Mouse (Mus musculus) embryonic facial prominence, embryonic 15.5 days (tissue): ENCODE results near the gene Zfand2a. TPM values are rescaled to one million over a fixed set of nuclear protein-coding genes. Genes with fewer than 3 reads are reported as not detected.

Experiments
- ATAC-seq: fragments of 200-750 bp; cut with Nextera tagmentation; 2 replicates; pipeline ENCODE4 v1.8.0; 2017; ENCODE audit warnings: low read depth, moderate TSS enrichment; ENCODE audit not compliant: insufficient number of reproducible peaks, low FRiP score, low TSS enrichment
- H3K27ac ChIP-seq: fragments of 300-500 bp; sonication (generic); replicated peaks from 2 replicates; pipeline ENCODE4 v1.5.1; 2015; ENCODE audit warnings: mild to moderate bottlenecking, inconsistent platforms
- H3K27me3 ChIP-seq: fragments of 300-500 bp; sonication (generic); 2 replicates; pipeline ENCODE4 v1.6.1; 2015; ENCODE audit warnings: inconsistent platforms
- H3K36me3 ChIP-seq: fragments of 300-500 bp; sonication (generic); 2 replicates; pipeline ENCODE4 v1.6.1; 2015; ENCODE audit warnings: mild to moderate bottlenecking, inconsistent platforms
- H3K4me1 ChIP-seq: fragments of 300-500 bp; sonication (generic); 2 replicates; pipeline ENCODE4 v1.6.1; 2015; ENCODE audit warnings: inconsistent platforms
- H3K4me2 ChIP-seq: fragments of 300-500 bp; sonication (generic); replicated peaks from 2 replicates; pipeline ENCODE4 v1.6.1; 2015; ENCODE audit warnings: mild to moderate bottlenecking, inconsistent platforms
- H3K4me3 ChIP-seq: fragments of 300-500 bp; sonication (generic); replicated peaks from 2 replicates; pipeline ENCODE4 v1.5.1; 2015; ENCODE audit warnings: mild to moderate bottlenecking, inconsistent platforms
- H3K9ac ChIP-seq: fragments of 300-500 bp; sonication (generic); 2 replicates; pipeline ENCODE4 v1.6.1; 2015; ENCODE audit warnings: inconsistent platforms
- H3K9me3 ChIP-seq: fragments of 300-500 bp; sonication (generic); replicated peaks from 2 replicates; pipeline ENCODE4 v1.6.1; 2016; ENCODE audit warnings: inconsistent platforms
- WGBS: fragments of 180-500 bp; shearing (Covaris S2); methylation state at CpG from one replicate; pipeline ENCODE4 v1.1.7; 2015; 5-methylcytosine and 5-hydroxymethylcytosine counted together
- polyA plus RNA-seq: library from polyadenylated mRNA; unstranded; fragments of >200 nt; fragmentation: Nextera tagmentation; extraction: Ambion mirVana; gene quantifications from 2 replicates; pipeline ENCODE4 v1.2.1, GENCODE M21; 2015

The Zfand2a gene
- polyA plus RNA-seq, 1 experiment from 2014 or later: 14.6 TPM

GRCm38 (mm10) chr5:139498791-139499190 is 14.4 kb upstream of the Zfand2a start:
- H3K9me3 ChIP-seq: no peaks in the 10 kb centered on the region
- no peak for ATAC-seq
- H3K27ac ChIP-seq: no peak overlapping the region
- no peak overlapping the region for H3K4me2 ChIP-seq
- H3K4me3 ChIP-seq: no peak overlapping the region
- no peaks in the 10 kb centered on the region for H3K36me3 ChIP-seq
- H3K9ac ChIP-seq: no peak overlapping the region
- H3K27me3 ChIP-seq: 0 out of 2 replicates have a peak, but pooled peaks cover 6% of the 10 kb centered on the region
- no peaks in the 10 kb centered on the region for H3K4me1 ChIP-seq
- 68% methylated on average over 5 of the region's 5 CpGs for WGBS

GRCm38 (mm10) chr5:139496939-139497338 is 12.6 kb upstream of the Zfand2a start:
- no peak for ATAC-seq
- H3K4me3 ChIP-seq: no peak overlapping the region
- H3K9ac ChIP-seq: no peak overlapping the region
- no peak overlapping the region for H3K4me2 ChIP-seq
- H3K27ac ChIP-seq: no peak overlapping the region
- no peaks in the 10 kb centered on the region for H3K4me1 ChIP-seq
- WGBS: 50% methylated on average over 5 of the region's 5 CpGs
- no peaks in the 10 kb centered on the region for H3K36me3 ChIP-seq
- no peaks in the 10 kb centered on the region for H3K9me3 ChIP-seq
- H3K27me3 ChIP-seq: 0 out of 2 replicates have a peak, but pooled peaks cover 6% of the 10 kb centered on the region

GRCm38 (mm10) chr5:139495019-139495669 is 10.8 kb upstream of the Zfand2a start:
- H3K9ac ChIP-seq: no peak overlapping the region
- H3K9me3 ChIP-seq: no peaks in the 10 kb centered on the region
- no peaks in the 10 kb centered on the region for H3K36me3 ChIP-seq
- H3K4me1 ChIP-seq: no peaks in the 10 kb centered on the region
- no peak overlapping the region for H3K27ac ChIP-seq
- H3K4me2 ChIP-seq: 0 out of 2 replicates have a peak overlapping the region, but pooled peaks have one; percentile 0
- 0 out of 2 replicates have a peak, but pooled peaks cover 6% of the 10 kb centered on the region for H3K27me3 ChIP-seq
- WGBS: 48% methylated on average over 22 of the region's 22 CpGs
- H3K4me3 ChIP-seq: no peak overlapping the region
- ATAC-seq: no peak

GRCm38 (mm10) chr5:139493690-139494089 is 9.3 kb upstream of the Zfand2a start:
- Histone ChIP-seq H3K27ac (no peak overlapping the region), H3K4me1 (no peaks in the 10 kb centered on the region), H3K4me3 (no peak overlapping the region), H3K9ac (no peak overlapping the region), H3K36me3 (no peaks in the 10 kb centered on the region), H3K9me3 (no peaks in the 10 kb centered on the region), H3K4me2 (no peak overlapping the region), H3K27me3 (0 out of 2 replicates have a peak, but pooled peaks cover 6% of the 10 kb centered on the region)
- ATAC-seq: no peak
- 56% methylated on average over 5 of the region's 5 CpGs for WGBS

- no peak for ATAC-seq
- H3K27me3 ChIP-seq: 0 out of 2 replicates have a peak, but pooled peaks cover 6% of the 10 kb centered on the region
- 63% methylated on average over 8 of the region's 8 CpGs for WGBS
Measured at GRCm38 (mm10) chr5:139491348-139491747, 7.0 kb upstream of the Zfand2a start.

GRCm38 (mm10) chr5:139490131-139490530 is 5.8 kb upstream of the Zfand2a start:
- H3K27ac ChIP-seq: no peak overlapping the region
- 75% methylated on average over 11 of the region's 11 CpGs for WGBS
- H3K4me1 ChIP-seq: no peaks in the 10 kb centered on the region
- H3K9me3 ChIP-seq: no peaks in the 10 kb centered on the region; the same call in 1 of the 2 replicates
- H3K9ac ChIP-seq: no peak overlapping the region
- H3K36me3 ChIP-seq: no peaks in the 10 kb centered on the region
- H3K27me3 ChIP-seq: no peaks in the 10 kb centered on the region
- no peak overlapping the region for H3K4me3 ChIP-seq
- no peak for ATAC-seq
- no peak overlapping the region for H3K4me2 ChIP-seq

More at GRCm38 (mm10) chr5:139491348-139491747, 7.0 kb upstream of the Zfand2a start:
- Histone ChIP-seq H3K36me3 (no peaks in the 10 kb centered on the region), H3K9me3 (no peaks in the 10 kb centered on the region; the same call in 1 of the 2 replicates), H3K4me2 (no peak overlapping the region), H3K4me3 (no peak overlapping the region), H3K4me1 (no peaks in the 10 kb centered on the region), H3K9ac (no peak overlapping the region), H3K27ac (no peak overlapping the region)

- H3K9ac ChIP-seq: peak overlapping the region; percentile 81; the same call in 1 of the 2 replicates
- H3K36me3 ChIP-seq: peaks cover 41% of the 10 kb centered on the region
- WGBS: 60% methylated on average over 14 of the region's 14 CpGs
- H3K27ac ChIP-seq: no peak overlapping the region
- peak overlapping the region; percentile 83 for H3K4me2 ChIP-seq
- H3K4me3 ChIP-seq: peak overlapping the region; percentile 98
- no peaks in the 10 kb centered on the region for H3K27me3 ChIP-seq
- no peak for ATAC-seq
- H3K4me1 ChIP-seq: peaks cover 15% of the 10 kb centered on the region
- H3K9me3 ChIP-seq: no peaks in the 10 kb centered on the region; the same call in 1 of the 2 replicates
Measured at GRCm38 (mm10) chr5:139483171-139483848, 1.0 kb downstream of the Zfand2a start.

GRCm38 (mm10) chr5:139480406-139480805 is 3.9 kb downstream of the Zfand2a start:
- Histone ChIP-seq H3K9me3 (no peaks in the 10 kb centered on the region), H3K4me1 (peaks cover 15% of the 10 kb centered on the region), H3K4me3 (no peak overlapping the region), H3K27ac (no peak overlapping the region), H3K27me3 (no peaks in the 10 kb centered on the region), H3K9ac (no peak overlapping the region), H3K36me3 (peaks cover 67% of the 10 kb centered on the region), H3K4me2 (no peak overlapping the region)
- WGBS: 85% methylated on average over 10 of the region's 10 CpGs
- ATAC-seq: no peak

- peaks cover 15% of the 10 kb centered on the region for H3K4me1 ChIP-seq
- no peak overlapping the region for H3K4me2 ChIP-seq
- H3K9me3 ChIP-seq: no peaks in the 10 kb centered on the region
- H3K27ac ChIP-seq: no peak overlapping the region
- WGBS: 88% methylated on average over 8 of the region's 8 CpGs
- H3K27me3 ChIP-seq: no peaks in the 10 kb centered on the region
- peaks cover 80% of the 10 kb centered on the region for H3K36me3 ChIP-seq
- no peak overlapping the region for H3K4me3 ChIP-seq
- H3K9ac ChIP-seq: no peak overlapping the region
- no peak for ATAC-seq
Measured at GRCm38 (mm10) chr5:139479088-139479487, 5.3 kb downstream of the Zfand2a start.

GRCm38 (mm10) chr5:139474741-139475140 is 9.6 kb downstream of the Zfand2a start:
- ATAC-seq: no peak
- H3K27ac ChIP-seq: no peak overlapping the region
- H3K4me1 ChIP-seq: no peaks in the 10 kb centered on the region
- 79% methylated on average over 9 of the region's 9 CpGs for WGBS
- no peaks in the 10 kb centered on the region for H3K27me3 ChIP-seq
- H3K4me3 ChIP-seq: no peak overlapping the region
- H3K36me3 ChIP-seq: peaks cover 84% of the 10 kb centered on the region
- no peaks in the 10 kb centered on the region for H3K9me3 ChIP-seq
- H3K4me2 ChIP-seq: no peak overlapping the region
- H3K9ac ChIP-seq: no peak overlapping the region

- no peak overlapping the region for H3K27ac ChIP-seq
- no peak overlapping the region for H3K4me2 ChIP-seq
- WGBS: 50% methylated on average over 5 of the region's 5 CpGs
- H3K4me3 ChIP-seq: no peak overlapping the region
- H3K4me1 ChIP-seq: no peaks in the 10 kb centered on the region
- no peak for ATAC-seq
- H3K9ac ChIP-seq: no peak overlapping the region
- no peaks in the 10 kb centered on the region for H3K9me3 ChIP-seq
- peaks cover 20% of the 10 kb centered on the region for H3K36me3 ChIP-seq
- H3K27me3 ChIP-seq: no peaks in the 10 kb centered on the region
Measured at GRCm38 (mm10) chr5:139467998-139468397, 16.4 kb downstream of the Zfand2a start.
